In the genomic region with DNA sequence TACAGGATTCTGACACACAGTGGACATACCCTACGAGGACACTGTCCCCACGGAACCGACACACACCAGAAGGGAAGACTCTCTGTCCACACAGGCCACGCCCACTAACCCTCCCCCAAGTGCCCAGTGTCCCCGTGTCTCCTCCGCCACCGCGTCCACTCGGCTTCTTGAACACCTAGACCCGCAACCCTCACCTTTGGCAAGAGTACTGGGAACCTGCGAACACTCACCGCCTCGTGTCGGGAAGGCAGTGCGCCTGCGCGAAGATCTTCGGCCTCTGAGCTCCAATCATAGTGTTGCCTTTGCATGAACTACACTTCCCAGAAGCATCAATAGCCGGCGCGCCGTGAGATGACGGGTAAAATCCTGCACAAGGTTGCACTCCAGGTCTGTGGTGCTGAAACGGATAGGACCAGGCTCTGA, we compare ENCODE assay signal across 8 mouse cellular contexts. TPM values are rescaled to one million over a fixed set of nuclear protein-coding genes. Genes with fewer than 3 reads are reported as not detected.
A peak's percentile ranks its signal among the peaks of the same experiment; 100 is the strongest.
DNase-seq lines count a peak whose midpoint lies in the region; ATAC-seq lines count a peak whose summit lies in the region.

No protein-coding gene starts in this region.

- ATAC-seq in hematopoietic stem cell, adult 5-6 weeks (replicated peaks in 1 of 2; ENCODE audit: insufficient read depth in 1 of 2, low FRiP score in 2 of 2, low TSS enrichment in 1 of 2, low read depth in 1 of 2, poor library complexity in 2 of 2, severe bottlenecking in 2 of 2): peak; percentile 82 to 88
- peak; percentile 92 for ATAC-seq in lung, embryonic 16.5 days (ENCODE audit: low read depth)

- no peak overlapping the region for H3K27ac ChIP-seq in lung, embryonic 16.5 days (ENCODE audit: low read length)

- H3K27me3 ChIP-seq in lung, embryonic 16.5 days (ENCODE audit: control insufficient read depth, insufficient read depth, low read depth, low read length): no peaks in the 10 kb centered on the region

- H3K4me2 ChIP-seq in lung, embryonic 16.5 days (ENCODE audit: low read depth, low read length): peak overlapping the region; percentile 67

- peak overlapping the region; percentile 70 for H3K4me3 ChIP-seq in lung, embryonic 16.5 days (ENCODE audit: low read length)

- H3K9ac ChIP-seq in lung, embryonic 16.5 days (ENCODE audit: low read length): peak overlapping the region; percentile 80

- peak; percentile 93 for DNase-seq in MEL-GATA-1-ER (ENCODE audit: extremely low read depth, low read depth)
- DNase-seq in cerebellum, adult 8-10 months: peak; percentile 95
- peak; percentile 95 for DNase-seq in forelimb bud, embryonic 11.5 days (ENCODE audit: low read depth, low spot score)
- peak; percentile 87 for DNase-seq in layer of hippocampus, adult 9-10 months (ENCODE audit: low spot score)
- DNase-seq in ovary, postnatal 10 days (ENCODE audit: low spot score): peak; percentile 80
- DNase-seq in thymus, postnatal 10 days (ENCODE audit: low spot score in 2 of 2): peak; percentile 85 to 87

- 0 out of 2 replicates have a peak, but pooled peaks cover 3% of the 10 kb centered on the region for H3K36me3 ChIP-seq in lung, embryonic 16.5 days (ENCODE audit: control insufficient read depth, insufficient read depth, low read length)

- H3K9me3 ChIP-seq in lung, embryonic 16.5 days (ENCODE audit: control insufficient read depth, low read length): no peaks in the 10 kb centered on the region

- under 1% methylated on average over 24 of the region's 24 CpGs for WGBS in lung, embryonic 16.5 days

- peaks cover 17% of the 10 kb centered on the region for H3K4me1 ChIP-seq in lung, embryonic 16.5 days (replicated peaks; ENCODE audit: control insufficient read depth, insufficient read depth, low read length)

RNA-seq across cellular contexts. Expression of a gene that starts 2.4 kb away (rescaled TPM):
- 3.6 and 3.9 TPM in 2 replicates for total RNA-seq in hematopoietic stem cell, adult 5-6 weeks (2017)
- polyA plus RNA-seq in lung, embryonic 16.5 days (2015; fragmentation: Nextera tagmentation; extraction: Ambion mirVana): 4.2 and 4.3 TPM in 2 replicates

RNA-seq across cellular contexts. Expression of a gene that starts 2.6 kb away (rescaled TPM):
- total RNA-seq in hematopoietic stem cell, adult 5-6 weeks (2017): 103 and 107 TPM in 2 replicates
- 114 and 120 TPM in 2 replicates for polyA plus RNA-seq in lung, embryonic 16.5 days (2015; fragmentation: Nextera tagmentation; extraction: Ambion mirVana)

RNA-seq across cellular contexts. Expression of a gene that starts 43.2 kb away (rescaled TPM):
- 0.31 and 1.1 TPM in 2 replicates for total RNA-seq in hematopoietic stem cell, adult 5-6 weeks (2017)
- 3.4 and 3.5 TPM in 2 replicates for polyA plus RNA-seq in lung, embryonic 16.5 days (2015; fragmentation: Nextera tagmentation; extraction: Ambion mirVana)
